Mouse (Mus musculus) thymus, postnatal 4 days (tissue): ENCODE measurements around the gene Gm17490.
"Not testable (repeated sequence)": the region's sequence is repeated elsewhere in the genome, so short reads cannot be mapped to it uniquely, and the experiment has no call there.

Source experiments
- DNase-seq: peaks from one replicate; pipeline ENCODE4 v3.0.0; 2021

Gm17490 gene

GRCm38 (mm10) chr2:11623173-11623572, 2.9 kb downstream of the Gm17490 start:
- DNase-seq, result peak; percentile 35

GRCm38 (mm10) chr2:11619598-11619997, 6.5 kb downstream of the Gm17490 start:
- DNase-seq, result no peak

GRCm38 (mm10) chr2:11616846-11617245, 9.2 kb downstream of the Gm17490 start:
- no peak for DNase-seq

GRCm38 (mm10) chr2:11612939-11613338, 13.1 kb downstream of the Gm17490 start:
- DNase-seq, result not testable (repeated sequence)

GRCm38 (mm10) chr2:11606718-11607117, 19.3 kb downstream of the Gm17490 start:
- not testable (repeated sequence) for DNase-seq

- no peak for DNase-seq
These were observed 21.2 kb downstream of the Gm17490 start for GRCm38 (mm10) chr2:11604911-11605310.

GRCm38 (mm10) chr2:11604053-11604452, 22.0 kb downstream of the Gm17490 start, which contains the start of gene Rbm17:
Rbm17 (minus strand) TSS chr2:11604153.
- no peak for DNase-seq

- DNase-seq, result peak; percentile 97
These were observed 23.3 kb downstream of the Gm17490 start for GRCm38 (mm10) chr2:11602506-11603489.

GRCm38 (mm10) chr2:11601795-11602194, 24.3 kb downstream of the Gm17490 start:
- no peak for DNase-seq

GRCm38 (mm10) chr2:11597906-11598305, 28.2 kb downstream of the Gm17490 start:
- no peak for DNase-seq

GRCm38 (mm10) chr2:11596690-11597089, 29.4 kb downstream of the Gm17490 start:
- no peak for DNase-seq

GRCm38 (mm10) chr2:11587996-11588395, 38.1 kb downstream of the Gm17490 start:
- no peak for DNase-seq

GRCm38 (mm10) chr2:11579399-11579798, 46.7 kb downstream of the Gm17490 start:
- no peak for DNase-seq

GRCm38 (mm10) chr2:11578187-11578586, 47.9 kb downstream of the Gm17490 start:
- no peak for DNase-seq
